Mouse (Mus musculus) bone marrow macrophage, adult 2 months (primary cell): ENCODE measurements around the gene Magoh. TPM values are rescaled to one million over a fixed set of nuclear protein-coding genes. Genes with fewer than 3 reads are reported as not detected.

Experiments used
- H3K27ac ChIP-seq: 2 replicates; pipeline ENCODE4 v1.5.1; 2012; ENCODE audit warnings: low read depth, low read length; ENCODE audit not compliant: insufficient read depth
- H3K4me1 ChIP-seq: 2 replicates; pipeline ENCODE4 v1.6.1; 2012; ENCODE audit warnings: low read length; ENCODE audit not compliant: control insufficient read depth, insufficient read depth
- H3K4me3 ChIP-seq: 2 replicates; pipeline ENCODE4 v1.5.1; 2012; ENCODE audit warnings: mild to moderate bottlenecking, low read length, moderate library complexity; ENCODE audit not compliant: insufficient read depth
- CTCF ChIP-seq: IDR thresholded peaks from 2 replicates; pipeline ENCODE4 v1.5.1; 2012; ENCODE audit warnings: low read depth, mild to moderate bottlenecking, low read length, moderate library complexity
- POLR2A ChIP-seq: IDR thresholded peaks from 2 replicates; pipeline ENCODE4 v1.6.1; 2012; ENCODE audit warnings: mild to moderate bottlenecking, low read depth, low read length, borderline replicate concordance
- polyA plus RNA-seq: library from polyadenylated mRNA; stranded (reverse); fragments of >200 nt; gene quantifications from 2 replicates; pipeline ENCODE4 v1.2.4, GENCODE M21; 2012; ENCODE audit not compliant: missing spikeins, insufficient read depth, insufficient read length

Gene Magoh
- polyA plus RNA-seq, 1 experiment, result 53.8 TPM

GRCm38 (mm10) chr4:107921152-107921695, 41.7 kb downstream of the Magoh start:
- Histone ChIP-seq H3K4me1 (peaks cover 27% of the 10 kb centered on the region), H3K27ac (no peak overlapping the region), H3K4me3 (no peak overlapping the region)
- TF ChIP-seq POLR2A (no peak), CTCF (no peak)

- TF ChIP-seq CTCF (no peak), POLR2A (no peak)
- H3K27ac ChIP-seq, result no peak overlapping the region
Observed at GRCm38 (mm10) chr4:107921952-107922351, 42.4 kb downstream of the Magoh start.

GRCm38 (mm10) chr4:107923145-107923802, 43.7 kb downstream of the Magoh start, which contains the start of gene Cpt2:
Gene Cpt2, minus strand, starts transcription at chr4:107923610.
- Histone ChIP-seq H3K4me1 (peaks cover 27% of the 10 kb centered on the region), H3K4me3 (peak within 1 kb of the TSS; percentile 94), H3K27ac (peak within 1 kb of the TSS; percentile 38)
- TF ChIP-seq POLR2A (no peak), CTCF (no peak)

More at GRCm38 (mm10) chr4:107921952-107922351, 42.4 kb downstream of the Magoh start:
- H3K4me3 ChIP-seq, result no peak overlapping the region
- peaks cover 27% of the 10 kb centered on the region for H3K4me1 ChIP-seq

- 0 out of 2 replicates have a peak overlapping the region, but pooled peaks have one; percentile 19 for H3K4me3 ChIP-seq
- H3K27ac ChIP-seq, result peak overlapping the region; percentile 38; the same call in 1 of the 2 replicates
- no peak for TF ChIP-seq POLR2A
- TF ChIP-seq CTCF, result no peak
- H3K4me1 ChIP-seq, result peaks cover 27% of the 10 kb centered on the region
Observed at GRCm38 (mm10) chr4:107923803-107924194, 44.2 kb downstream of the Magoh start.

GRCm38 (mm10) chr4:107928269-107928668, 48.7 kb downstream of the Magoh start:
- no peak overlapping the region for H3K27ac ChIP-seq
- H3K4me1 ChIP-seq, result no peaks in the 10 kb centered on the region
- TF ChIP-seq CTCF, result no peak
- H3K4me3 ChIP-seq, result no peak overlapping the region

GRCm38 (mm10) chr4:107928726-107929125, 49.2 kb downstream of the Magoh start:
- TF ChIP-seq POLR2A, result no peak
- TF ChIP-seq CTCF, result no peak
- no peaks in the 10 kb centered on the region for H3K4me1 ChIP-seq
- no peak overlapping the region for H3K27ac ChIP-seq
- no peak overlapping the region for H3K4me3 ChIP-seq

GRCm38 (mm10) chr4:107931453-107931852, 51.9 kb downstream of the Magoh start:
- Histone ChIP-seq H3K4me1 (peaks cover 3% of the 10 kb centered on the region; the same call in 1 of the 2 replicates), H3K27ac (no peak overlapping the region), H3K4me3 (no peak overlapping the region)
- no peak for TF ChIP-seq CTCF
- TF ChIP-seq POLR2A, result no peak

GRCm38 (mm10) chr4:107933239-107933638, 53.7 kb downstream of the Magoh start:
- no peak overlapping the region for H3K4me3 ChIP-seq
- H3K27ac ChIP-seq, result no peak overlapping the region
- H3K4me1 ChIP-seq, result peaks cover 5% of the 10 kb centered on the region; the same call in 1 of the 2 replicates
- TF ChIP-seq POLR2A (no peak), CTCF (no peak)

GRCm38 (mm10) chr4:107935254-107935653, 55.7 kb downstream of the Magoh start:
- Histone ChIP-seq H3K4me3 (no peak overlapping the region), H3K4me1 (peaks cover 8% of the 10 kb centered on the region; the same call in 1 of the 2 replicates), H3K27ac (no peak overlapping the region)
- TF ChIP-seq CTCF, result no peak
- no peak for TF ChIP-seq POLR2A

Other genes with a start within 250 kb of the Magoh start
- not detected in 2 replicates for gene Dmrtb1, start 195.5 kb upstream of the Magoh start, polyA plus RNA-seq
- gene Lrp8, start 77.5 kb upstream of the Magoh start, polyA plus RNA-seq, result 2.6 and 4.0 TPM in 2 replicates
- 33.9 and 39.2 TPM in 2 replicates for gene 0610037L13Rik, start 10.1 kb downstream of the Magoh start, polyA plus RNA-seq
- 19.8 and 27.6 TPM in 2 replicates for gene Cpt2, start 43.9 kb downstream of the Magoh start, polyA plus RNA-seq
- gene Slc1a7, start 88.6 kb downstream of the Magoh start, polyA plus RNA-seq, result not detected in 2 replicates
- gene Podn, start 216.7 kb downstream of the Magoh start, polyA plus RNA-seq, result not detected in 2 replicates